Mouse (Mus musculus): ENCODE measurements at regions not wholly inside any gene's neighbourhood (a gene's known extent, or its start where the extent isn't known, plus 50 kb on each side); places are given as distances from the start of the nearest gene placed in this dataset.

GRCm38 (mm10) chr9:84262151-84262550, 337.2 kb downstream of the Bckdhb start:
- TF ChIP-seq CTCF (IDR thresholded peaks at IDR 0.05; ENCODE audit: low read depth) (no peak), EP300 (IDR thresholded peaks at IDR 0.05; ENCODE audit: low read depth) (no peak)

Data from heart, postnatal 0 days (tissue).